Mouse (Mus musculus): Measurements from ENCODE around the gene Hesx1. TPM values are rescaled to one million over a fixed set of nuclear protein-coding genes. Genes with fewer than 3 reads are reported as not detected.
A peak's percentile ranks its signal among the peaks of the same experiment; 100 is the strongest.

Hesx1 gene
- polyA plus RNA-seq, 1 experiment from 2014 or later = 1.4 TPM

- DNase-seq (ENCODE audit: low spot score) = no peak
Observed at GRCm38 (mm10) chr14:27013658-27014057, 19.4 kb downstream of the Hesx1 start.

DNA sequence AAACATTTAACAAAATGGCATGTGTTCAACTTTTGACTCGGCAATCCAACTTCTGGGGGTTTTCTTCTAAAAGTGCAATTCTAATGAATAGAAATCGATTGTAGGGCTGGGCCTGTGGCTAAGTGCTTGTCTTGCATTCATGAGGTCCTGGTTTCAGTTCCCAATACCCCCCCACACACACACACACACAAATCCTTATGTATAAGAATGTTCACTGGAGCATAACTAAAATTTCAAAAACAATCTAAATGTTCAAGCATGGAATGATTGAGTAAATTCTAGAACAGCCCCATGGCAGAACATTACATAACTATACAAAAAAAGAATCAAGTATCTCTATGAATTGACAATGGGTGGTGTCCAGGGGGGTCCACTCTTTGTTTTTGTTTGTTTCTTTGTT is 23.7 kb downstream of the Hesx1 start:
- no peak for DNase-seq (ENCODE audit: low spot score)

- DNase-seq (ENCODE audit: low spot score) = no peak
Observed at GRCm38 (mm10) chr14:27019850-27020249, 25.6 kb downstream of the Hesx1 start.

- peak; percentile 72 for DNase-seq (ENCODE audit: low spot score)
Observed at GRCm38 (mm10) chr14:27022876-27023275, 28.7 kb downstream of the Hesx1 start.

GRCm38 (mm10) chr14:27024664-27025063 is 30.4 kb downstream of the Hesx1 start:
- no peak for DNase-seq (ENCODE audit: low spot score)

DNA sequence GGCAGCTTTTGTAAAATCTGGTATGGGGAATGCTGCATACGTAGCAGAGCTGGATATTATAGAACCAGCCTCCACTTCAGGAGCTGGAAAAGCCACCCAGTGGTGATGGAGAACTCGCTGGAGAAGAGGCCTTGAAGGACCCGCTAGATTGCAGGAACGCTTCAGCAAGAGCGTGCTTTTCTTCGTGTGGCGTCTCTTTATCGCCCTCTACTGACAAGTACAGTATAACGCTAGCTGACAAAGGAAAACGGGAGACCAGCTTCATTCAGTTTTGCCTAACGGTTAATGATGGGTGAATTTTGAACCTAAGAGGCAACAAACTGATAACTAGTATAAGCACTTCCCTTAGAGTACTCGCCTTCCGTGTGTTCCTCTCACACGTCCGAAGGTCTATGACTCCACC is 35.6 kb downstream of the Hesx1 start:
- DNase-seq (ENCODE audit: low spot score) = peak; percentile 78

DNA sequence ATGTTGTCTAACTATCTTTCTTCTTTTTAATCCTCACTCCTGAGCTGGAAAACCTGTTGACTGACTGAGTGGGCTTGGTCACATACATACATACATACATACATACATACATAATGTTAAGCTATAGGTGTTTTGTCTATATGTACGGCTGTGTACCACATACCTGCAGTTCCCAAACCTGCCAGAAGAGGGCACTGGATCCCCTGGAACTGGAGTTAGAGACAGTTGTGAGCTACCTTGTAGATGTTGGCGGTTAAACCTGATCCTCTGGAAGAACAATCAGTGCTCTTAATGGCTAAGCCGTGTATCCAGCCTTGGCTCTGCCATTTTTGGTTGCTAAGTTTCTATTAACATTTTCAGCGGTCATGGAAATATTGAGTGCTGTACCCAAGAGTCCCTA is 36.9 kb downstream of the Hesx1 start:
- DNase-seq (ENCODE audit: low spot score) = peak; percentile 68

GRCm38 (mm10) chr14:27037513-27037912 is 43.3 kb downstream of the Hesx1 start:
- no peak for DNase-seq (ENCODE audit: low spot score)

- peak; percentile 50 for DNase-seq (ENCODE audit: low spot score)
Observed at GRCm38 (mm10) chr14:27038783-27039182, 44.6 kb downstream of the Hesx1 start, which contains the start of gene Il17rd. Gene Il17rd, plus strand, starts transcription at chr14:27038941.

- DNase-seq (ENCODE audit: low spot score) = peak; percentile 18
Observed at GRCm38 (mm10) chr14:27039281-27040248, 45.3 kb downstream of the Hesx1 start.

- no peak for DNase-seq (ENCODE audit: low spot score)
Observed at GRCm38 (mm10) chr14:27040451-27040850, 46.2 kb downstream of the Hesx1 start.

- DNase-seq (ENCODE audit: low spot score) = no peak
Observed at GRCm38 (mm10) chr14:27042280-27042983, 48.2 kb downstream of the Hesx1 start.

- DNase-seq (ENCODE audit: low spot score) = no peak
Observed at GRCm38 (mm10) chr14:27043416-27043815, 49.2 kb downstream of the Hesx1 start.

DNA sequence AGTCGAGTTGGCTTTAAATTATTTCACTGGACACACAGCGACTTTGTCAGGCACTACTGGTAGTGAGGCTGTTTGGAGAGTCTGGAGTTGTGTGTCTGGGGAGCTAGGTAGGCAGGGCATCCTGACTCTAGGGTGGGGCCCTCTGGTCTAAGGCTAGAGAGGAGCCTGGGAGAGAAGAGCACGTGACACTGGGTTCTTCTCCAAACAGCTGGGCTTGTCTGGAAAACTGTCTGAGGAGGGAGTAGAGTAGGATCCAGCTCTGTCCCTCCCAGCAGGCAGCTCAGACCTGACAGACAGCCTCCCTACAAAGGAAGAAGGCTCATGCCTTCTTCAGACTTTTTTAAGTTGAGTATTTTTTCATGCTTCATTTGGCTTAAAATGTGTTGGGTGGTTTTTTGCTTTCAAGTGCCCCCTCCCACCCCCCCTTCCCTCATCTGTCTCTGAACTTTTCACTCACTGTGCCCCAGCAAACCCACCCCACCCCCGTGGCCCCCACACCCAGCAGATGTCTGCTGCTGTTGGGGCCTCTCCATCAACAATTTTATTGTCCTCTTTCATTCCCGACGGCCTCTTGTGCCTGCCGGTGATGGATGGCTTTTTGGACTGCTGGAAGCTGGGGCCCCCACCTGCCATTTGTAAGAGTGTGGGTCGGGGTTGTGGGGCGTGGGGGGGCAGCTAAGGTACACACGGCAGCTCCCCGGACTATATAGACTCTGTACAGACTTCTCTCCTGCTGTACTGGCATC is 50.2 kb downstream of the Hesx1 start:
- DNase-seq (ENCODE audit: low spot score) = no peak

GRCm38 (mm10) chr14:27044967-27045361 is 50.7 kb downstream of the Hesx1 start:
- peak; percentile 42 for DNase-seq (ENCODE audit: low spot score)

- no peak for DNase-seq (ENCODE audit: low spot score)
Observed at GRCm38 (mm10) chr14:27048231-27048956, 54.2 kb downstream of the Hesx1 start.

DNA sequence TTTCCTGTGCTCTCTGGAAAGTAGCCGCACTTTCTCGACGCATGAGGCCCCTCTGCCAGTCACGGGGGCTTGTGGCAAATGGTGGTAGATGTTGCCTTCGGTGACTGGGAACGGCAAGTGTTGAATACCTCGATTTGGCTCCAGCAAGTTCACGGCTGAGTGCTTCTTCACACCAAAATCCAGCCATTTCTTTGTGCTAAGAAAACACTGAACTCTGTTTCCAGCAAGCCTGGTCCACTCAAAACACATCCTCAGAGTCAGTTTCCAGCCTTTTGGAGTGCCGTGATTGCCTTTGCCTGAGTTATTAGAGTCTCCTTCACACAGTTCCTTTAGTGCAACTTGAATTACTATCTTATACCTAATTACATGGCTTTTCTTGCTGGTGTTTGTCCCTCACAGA is 55.8 kb downstream of the Hesx1 start:
- no peak for DNase-seq (ENCODE audit: low spot score)

DNA sequence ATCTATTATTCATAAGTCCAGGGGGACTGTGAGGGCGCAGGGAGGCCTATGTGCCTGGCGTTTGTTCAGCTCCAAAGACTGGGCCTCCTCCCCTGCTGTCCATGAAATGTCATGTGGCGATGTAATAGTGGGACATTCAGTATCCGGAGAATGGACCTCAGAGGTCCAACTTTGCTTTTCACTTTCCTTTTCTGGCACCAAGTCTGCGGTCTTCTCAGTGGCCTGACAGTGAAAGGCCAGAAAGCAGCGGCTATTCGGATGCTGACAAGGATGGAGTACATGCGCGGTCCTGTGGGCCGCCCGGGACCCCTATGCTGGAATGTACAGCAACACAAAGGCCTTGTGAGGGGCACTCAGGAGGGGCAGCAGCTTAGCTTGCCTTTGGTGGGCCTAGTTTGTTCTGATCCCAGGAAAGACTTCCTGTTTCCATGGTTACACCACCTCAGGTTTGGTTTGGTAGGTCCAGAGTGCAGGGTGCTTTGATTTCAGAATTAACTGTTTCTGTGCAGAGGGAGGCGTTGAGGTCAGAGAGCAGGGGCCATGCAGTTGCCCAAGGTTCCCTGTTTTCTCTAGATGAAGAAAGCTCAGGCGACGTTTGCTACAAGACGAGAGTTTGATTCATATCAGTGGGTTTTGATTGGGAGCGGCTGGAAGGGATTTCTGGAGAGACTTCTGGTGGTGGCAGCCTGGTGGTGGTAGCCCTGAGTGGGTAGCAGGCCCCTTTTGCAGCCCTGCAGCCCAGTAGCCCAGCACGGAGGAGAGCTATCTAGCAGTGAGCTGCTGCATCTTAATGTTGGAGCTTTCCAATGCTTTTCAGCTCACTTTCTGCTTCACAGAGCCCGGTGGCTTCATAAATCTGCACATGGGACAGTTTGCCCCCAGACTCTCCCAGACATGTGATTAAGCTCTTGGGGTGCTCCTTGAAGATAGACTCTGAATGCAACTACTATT is 56.6 kb downstream of the Hesx1 start:
- no peak for DNase-seq (ENCODE audit: low spot score)

DNA sequence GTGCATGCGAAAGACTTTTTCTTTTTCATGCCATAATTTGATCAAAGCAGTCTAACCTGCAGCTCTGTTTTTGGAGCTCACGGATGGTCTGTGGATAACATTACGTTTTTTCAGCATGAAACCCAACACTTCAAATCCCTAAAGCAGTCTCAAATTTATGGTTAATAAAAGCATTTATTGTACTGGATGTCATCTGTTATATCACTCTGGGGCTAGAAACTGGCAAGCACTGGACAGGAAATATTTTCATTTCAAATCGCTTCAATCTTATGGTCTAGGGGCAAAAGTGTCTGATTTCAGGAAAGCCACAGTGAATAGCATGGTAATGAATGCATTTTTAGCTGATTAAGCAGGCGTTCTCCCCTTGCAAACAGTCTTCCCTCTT is 57.3 kb downstream of the Hesx1 start:
- no peak for DNase-seq (ENCODE audit: low spot score)

Measured in thymus, postnatal 0 days (tissue).